Mouse (Mus musculus) left cerebral cortex, adult 6 months (tissue): Measurements from ENCODE around the gene Card10. TPM values are rescaled to one million over a fixed set of nuclear protein-coding genes. Genes with fewer than 3 reads are reported as not detected.

Experiments used
- long read RNA-seq, 2 experiments: library from polyadenylated mRNA; unstranded; transcript quantifications; one replicate each; pipeline ENCODE4 v2.0.0; 2019 to 2020
- polyA plus RNA-seq: library from polyadenylated mRNA; unstranded; fragments of <200 nt; fragmentation: Nextera tagmentation; gene quantifications from 2 replicates; pipeline ENCODE4 v1.2.3, GENCODE M21; 2021

Card10 gene
- polyA plus RNA-seq, result 0.65 and 1.0 TPM in 2 replicates
- long read RNA-seq, experiment 1, partial matches to known transcripts, result 2 of 5 reads
- long read RNA-seq, experiment 1, other reads (novel, unspliced or antisense), result 2 of 5 reads
- long read RNA-seq, experiment 2, result 0 reads

DNA sequence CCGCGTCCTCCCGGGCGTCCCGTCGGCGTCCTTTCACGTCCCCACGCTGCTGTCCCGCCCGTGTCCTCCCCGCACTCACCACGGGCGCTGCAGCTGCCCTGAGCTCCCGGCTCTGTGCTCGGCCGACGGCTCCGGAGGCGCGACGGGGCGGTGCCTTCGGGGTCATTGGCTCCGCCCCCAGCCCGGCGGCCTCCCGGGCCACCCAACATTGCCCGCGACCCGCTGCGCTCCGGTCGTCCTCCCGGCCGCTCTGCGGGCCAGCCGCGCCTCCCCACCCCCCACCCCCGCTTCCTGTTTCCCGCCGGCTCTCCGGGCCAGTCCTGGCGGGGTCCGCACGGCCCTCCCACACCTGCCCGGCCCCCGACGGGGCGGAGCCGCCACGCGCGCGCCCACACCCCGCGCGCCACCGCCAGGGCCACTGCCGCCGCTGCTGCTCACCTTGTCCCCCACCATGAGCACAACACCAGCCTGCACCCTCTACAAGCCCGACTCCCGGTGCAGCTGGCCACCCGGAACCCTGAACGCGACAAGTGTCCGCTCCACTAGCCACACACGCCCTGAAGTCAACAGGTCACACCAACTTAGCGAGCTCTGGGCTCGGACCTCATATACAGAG lies at the start of gene Card10:
TSS of gene Card10 (minus strand) at position 267 of the 616 bp plus-strand sequence.

DNA sequence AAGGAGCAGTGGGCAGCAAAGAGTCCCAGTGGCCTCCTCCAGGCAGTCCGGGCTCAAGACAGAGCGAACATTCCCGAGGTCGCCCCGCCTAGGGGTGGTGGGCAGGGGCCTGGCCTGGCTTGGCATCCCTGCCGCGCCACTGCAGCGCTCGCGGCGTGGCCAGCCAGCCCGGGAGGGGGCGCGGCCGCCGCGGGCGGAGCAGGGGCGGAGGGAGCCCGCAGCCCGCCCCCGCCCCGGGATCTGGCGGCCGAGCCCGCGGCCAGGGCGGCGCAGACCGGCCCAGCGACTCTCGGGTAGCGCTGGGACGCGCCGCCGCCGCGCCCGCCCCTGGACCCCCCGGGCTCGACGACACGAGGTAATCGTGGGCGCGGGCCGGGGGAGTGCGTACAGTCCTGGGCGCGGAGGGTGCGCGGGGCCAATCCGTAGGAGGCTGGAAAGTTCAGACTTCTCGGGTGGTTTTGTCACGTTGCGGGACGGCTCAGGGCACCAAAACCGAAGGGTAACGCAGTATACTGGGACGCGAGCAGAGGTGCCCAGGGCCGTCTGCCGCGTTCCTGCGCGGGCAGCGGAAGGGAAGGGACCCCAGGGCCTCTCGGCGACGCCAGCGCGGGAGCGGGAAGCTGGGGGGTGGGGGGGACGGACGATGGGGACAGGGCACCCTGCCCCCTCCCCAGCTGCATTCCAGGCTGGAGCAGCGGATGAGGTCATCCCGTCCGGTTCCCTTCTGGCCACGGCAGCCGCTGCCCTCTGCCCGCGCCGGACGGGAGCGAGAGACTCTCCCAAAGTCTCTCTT lies 39.7 kb upstream of the Card10 start, which contains the start of gene Cdc42ep1:
TSS of gene Cdc42ep1 (plus strand) at position 254 of the 793 bp plus-strand sequence.

DNA sequence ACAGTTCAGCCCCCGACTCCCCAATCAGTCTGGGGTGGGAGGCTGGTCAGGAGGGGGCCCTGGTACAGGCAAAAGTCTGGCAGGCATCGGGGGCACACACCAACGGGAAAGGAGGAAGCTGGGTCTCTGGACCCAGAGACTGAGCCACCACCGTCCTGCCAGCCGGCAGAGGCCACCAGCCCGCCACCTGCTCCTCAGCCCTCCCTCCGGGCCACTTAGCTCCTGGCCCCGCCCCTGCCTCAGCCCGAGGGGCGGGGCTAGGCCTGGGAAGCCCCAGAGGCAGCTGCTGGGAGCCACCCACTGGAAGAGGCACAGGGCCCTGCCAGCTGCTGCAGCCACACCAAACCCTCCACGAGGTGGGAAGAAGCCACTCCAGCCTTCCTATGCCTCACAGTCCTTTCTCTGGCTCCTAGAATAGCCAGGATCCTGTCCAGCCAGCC lies 29.5 kb downstream of the Card10 start, which contains the start of gene Mfng:
TSS of gene Mfng (minus strand) at position 186 of the 440 bp plus-strand sequence.

Other genes with a start within 250 kb of the Card10 start
- gene Rac2, start 230.3 kb downstream of the Card10 start, polyA plus RNA-seq, result 5.5 and 9.9 TPM in 2 replicates
- 3.1 and 3.8 TPM in 2 replicates for gene Cyth4, start 206.0 kb downstream of the Card10 start, polyA plus RNA-seq
- 8.0 and 9.8 TPM in 2 replicates for gene Elfn2, start 84.3 kb downstream of the Card10 start, polyA plus RNA-seq
- gene Mfng, start 29.6 kb downstream of the Card10 start, polyA plus RNA-seq, result 2.3 and 4.0 TPM in 2 replicates
- gene Cdc42ep1, start 39.6 kb upstream of the Card10 start, polyA plus RNA-seq, result 16.2 and 25.4 TPM in 2 replicates
- gene Lgals2, start 52.5 kb upstream of the Card10 start, polyA plus RNA-seq, result 0.36 and 0.77 TPM in 2 replicates
- gene Gga1, start 74.1 kb upstream of the Card10 start, polyA plus RNA-seq, result 5.6 and 30.0 TPM in 2 replicates
- gene Gm49510, start 96.6 kb upstream of the Card10 start, polyA plus RNA-seq, result 0.13 and 0.29 TPM in 2 replicates
- 3.0 and 5.8 TPM in 2 replicates for gene Sh3bp1, start 96.7 kb upstream of the Card10 start, polyA plus RNA-seq
- gene Pdxp, start 110.9 kb upstream of the Card10 start, polyA plus RNA-seq, result 65.2 and 218 TPM in 2 replicates
- 87.8 and 99.7 TPM in 2 replicates for gene Lgals1, start 123.7 kb upstream of the Card10 start, polyA plus RNA-seq
- gene Nol12, start 131.9 kb upstream of the Card10 start, polyA plus RNA-seq, result 51.6 and 60.7 TPM in 2 replicates
- gene Triobp, start 144.7 kb upstream of the Card10 start, polyA plus RNA-seq, result 3.9 and 5.3 TPM in 2 replicates
- gene H1f0, start 225.4 kb upstream of the Card10 start, polyA plus RNA-seq, result 61.5 and 63.8 TPM in 2 replicates
- 0.16 and 0.34 TPM in 2 replicates for gene Galr3, start 238.8 kb upstream of the Card10 start, polyA plus RNA-seq